Mouse (Mus musculus): ENCODE measurements around the gene Ccdc146. TPM values are rescaled to one million over a fixed set of nuclear protein-coding genes. Genes with fewer than 3 reads are reported as not detected.

The Ccdc146 gene
- polyA plus RNA-seq (2014; fragmentation: Illumina TruSeq; extraction: RNeasy Lipid Tissue Mini Kit (QIAGEN cat#74804); ENCODE audit: low read depth, low replicate concordance), result 7.6 TPM

DNA sequence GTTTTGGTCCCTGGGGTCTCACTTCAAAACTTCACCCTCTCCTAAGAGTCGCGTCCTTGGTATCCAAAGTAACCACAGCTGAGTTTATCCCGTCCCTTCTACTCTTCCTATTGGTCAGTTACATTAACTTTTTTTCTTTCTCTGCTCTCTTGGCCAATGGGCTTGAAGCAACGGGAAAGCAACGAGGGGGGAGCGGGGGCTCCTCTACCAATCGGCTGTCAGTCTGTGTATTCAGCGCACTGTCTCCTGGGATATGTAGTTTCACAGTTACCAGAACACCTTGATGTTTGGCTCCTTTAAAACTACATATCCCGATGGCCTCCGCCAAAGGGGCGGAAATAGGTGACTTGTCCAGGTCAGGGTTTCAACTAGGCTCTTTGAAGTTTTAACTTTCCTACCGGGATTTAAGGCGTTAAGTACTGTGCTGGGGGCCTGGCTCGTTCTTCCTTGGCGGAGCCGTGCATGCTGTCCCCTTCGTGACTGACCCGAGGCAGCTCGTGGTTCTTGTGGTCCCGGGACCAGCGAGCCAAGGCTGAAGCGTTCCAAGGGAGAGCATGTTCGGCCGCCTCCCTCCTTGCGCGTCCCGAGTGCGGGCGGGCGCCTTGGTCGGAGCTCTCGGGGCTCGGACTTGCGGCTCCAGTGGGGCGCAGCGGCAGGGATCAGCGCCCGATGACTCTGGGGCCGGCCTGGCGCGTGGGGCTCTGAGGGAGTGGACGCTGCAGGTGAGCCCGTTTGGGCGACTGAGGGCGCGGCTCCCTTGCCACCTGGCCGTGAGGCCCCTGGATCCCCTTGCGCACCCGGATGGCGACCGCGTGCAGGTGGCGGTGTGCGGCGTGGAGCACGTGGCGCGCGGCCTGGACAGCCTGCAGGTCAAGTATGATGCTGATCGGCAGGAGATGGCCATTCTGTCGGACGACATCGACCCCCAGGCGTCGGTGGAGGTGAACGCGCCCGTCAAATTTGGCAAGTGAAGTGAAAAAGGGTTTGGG is at the start of gene Ccdc146, which contains the start of gene Fam185a:
Ccdc146 (minus strand) TSS at position 64 of the 989 bp plus-strand sequence.
Fam185a (plus strand) TSS at position 345 of the 989 bp plus-strand sequence.

DNA sequence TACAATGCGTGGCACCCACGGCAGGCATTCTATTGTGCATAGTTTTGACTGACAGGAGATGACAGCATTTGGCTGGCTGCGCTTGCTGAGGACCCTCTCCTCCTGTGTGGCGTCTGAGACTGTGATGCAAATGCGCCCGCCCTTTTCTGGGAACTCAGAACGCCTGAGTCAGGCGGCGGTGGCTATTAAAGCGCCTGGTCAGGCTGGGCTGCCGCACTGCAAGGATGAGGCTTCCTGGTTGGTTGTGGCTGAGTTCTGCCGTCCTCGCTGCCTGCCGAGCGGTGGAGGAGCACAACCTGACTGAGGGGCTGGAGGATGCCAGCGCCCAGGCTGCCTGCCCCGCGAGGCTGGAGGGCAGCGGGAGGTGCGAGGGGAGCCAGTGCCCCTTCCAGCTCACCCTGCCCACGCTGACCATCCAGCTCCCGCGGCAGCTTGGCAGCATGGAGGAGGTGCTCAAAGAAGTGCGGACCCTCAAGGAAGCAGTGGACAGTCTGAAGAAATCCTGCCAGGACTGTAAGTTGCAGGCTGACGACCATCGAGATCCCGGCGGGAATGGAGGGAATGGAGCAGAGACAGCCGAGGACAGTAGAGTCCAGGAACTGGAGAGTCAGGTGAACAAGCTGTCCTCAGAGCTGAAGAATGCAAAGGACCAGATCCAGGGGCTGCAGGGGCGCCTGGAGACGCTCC is 51.8 kb downstream of the Ccdc146 start, which contains the start of gene Fgl2:
Fgl2 (plus strand) TSS at position 150 of the 687 bp plus-strand sequence.

Other genes starting within 250 kb of the Ccdc146 start
- gene Gsap, start 238.4 kb downstream of the Ccdc146 start, polyA plus RNA-seq (2014; fragmentation: Illumina TruSeq; extraction: RNeasy Lipid Tissue Mini Kit (QIAGEN cat#74804); ENCODE audit: low read depth, low replicate concordance), result 1.9 TPM
- gene Fgl2, start 52.0 kb downstream of the Ccdc146 start, polyA plus RNA-seq (2014; fragmentation: Illumina TruSeq; extraction: RNeasy Lipid Tissue Mini Kit (QIAGEN cat#74804); ENCODE audit: low read depth, low replicate concordance), result 43.8 TPM
- gene Fam185a, start 281 bp upstream of the Ccdc146 start, polyA plus RNA-seq (2014; fragmentation: Illumina TruSeq; extraction: RNeasy Lipid Tissue Mini Kit (QIAGEN cat#74804); ENCODE audit: low read depth, low replicate concordance), result 15.5 TPM
- gene Lrrc17, start 118.9 kb upstream of the Ccdc146 start, polyA plus RNA-seq (2014; fragmentation: Illumina TruSeq; extraction: RNeasy Lipid Tissue Mini Kit (QIAGEN cat#74804); ENCODE audit: low read depth, low replicate concordance), result 4.5 TPM
- gene Fbxl13, start 221.0 kb upstream of the Ccdc146 start, polyA plus RNA-seq (2014; fragmentation: Illumina TruSeq; extraction: RNeasy Lipid Tissue Mini Kit (QIAGEN cat#74804); ENCODE audit: low read depth, low replicate concordance), result not detected
- 9.1 TPM for gene Armc10, start 221.1 kb upstream of the Ccdc146 start, polyA plus RNA-seq (2014; fragmentation: Illumina TruSeq; extraction: RNeasy Lipid Tissue Mini Kit (QIAGEN cat#74804); ENCODE audit: low read depth, low replicate concordance)

Measured in heart, adult 10 weeks (tissue).